Mouse (Mus musculus) forebrain, embryonic 13.5 days (tissue): Measurements from ENCODE around the gene Bdkrb2. TPM values are rescaled to one million over a fixed set of nuclear protein-coding genes. Genes with fewer than 3 reads are reported as not detected.

Experiments used
- ATAC-seq: fragments of 200-750 bp; cut with Nextera tagmentation; 2 replicates; pipeline ENCODE4 v1.8.0; 2017
- H3K27ac ChIP-seq: fragments of 300-500 bp; sonication (generic); 2 replicates; pipeline ENCODE4 v1.5.1; 2015; ENCODE audit warnings: inconsistent platforms, mild to moderate bottlenecking, moderate library complexity
- H3K27me3 ChIP-seq: fragments of 300-500 bp; sonication (generic); 2 replicates; pipeline ENCODE4 v1.6.1; 2015; ENCODE audit warnings: mild to moderate bottlenecking, inconsistent platforms
- H3K36me3 ChIP-seq: fragments of 300-500 bp; sonication (generic); 2 replicates; pipeline ENCODE4 v1.6.1; 2015; ENCODE audit warnings: mild to moderate bottlenecking, inconsistent platforms; ENCODE audit not compliant: poor library complexity, severe bottlenecking
- H3K4me1 ChIP-seq: fragments of 300-500 bp; sonication (generic); 2 replicates; pipeline ENCODE4 v1.6.1; 2015; ENCODE audit warnings: inconsistent platforms
- H3K4me2 ChIP-seq: fragments of 300-500 bp; sonication (generic); 2 replicates; pipeline ENCODE4 v1.6.1; 2015; ENCODE audit warnings: inconsistent platforms, mild to moderate bottlenecking, moderate library complexity
- H3K4me3 ChIP-seq: fragments of 300-500 bp; sonication (generic); 2 replicates; pipeline ENCODE4 v1.5.1; 2015; ENCODE audit warnings: mild to moderate bottlenecking, inconsistent platforms
- H3K9ac ChIP-seq: fragments of 300-500 bp; sonication (generic); 2 replicates; pipeline ENCODE4 v1.6.1; 2015; ENCODE audit warnings: mild to moderate bottlenecking, inconsistent platforms
- H3K9me3 ChIP-seq: fragments of 300-500 bp; sonication (generic); replicated peaks from 2 replicates; pipeline ENCODE4 v1.6.1; 2016; ENCODE audit warnings: inconsistent platforms
- WGBS: fragments of 180-500 bp; shearing (Covaris S2); methylation state at CpG from one replicate; pipeline ENCODE4 v1.1.7; 2015; 5-methylcytosine and 5-hydroxymethylcytosine counted together
- polyA plus RNA-seq: library from polyadenylated mRNA; unstranded; fragments of >200 nt; fragmentation: Nextera tagmentation; extraction: Ambion mirVana; gene quantifications from 2 replicates; pipeline ENCODE4 v1.2.1, GENCODE M21; 2015

The Bdkrb2 gene
- polyA plus RNA-seq, 1 experiment from 2014 or later: 0.21 TPM

GRCm38 (mm10) chr12:105548001-105548400, 15.0 kb upstream of the Bdkrb2 start:
- H3K27me3 ChIP-seq: no peaks in the 10 kb centered on the region
- H3K9ac ChIP-seq: no peak overlapping the region
- H3K4me1 ChIP-seq: no peaks in the 10 kb centered on the region; the same call in 1 of the 2 replicates
- no peak overlapping the region for H3K4me3 ChIP-seq
- ATAC-seq: no peak
- H3K27ac ChIP-seq: no peak overlapping the region
- no peak overlapping the region for H3K4me2 ChIP-seq
- H3K9me3 ChIP-seq: no peaks in the 10 kb centered on the region
- WGBS: 71% methylated on average over 2 of the region's 2 CpGs
- H3K36me3 ChIP-seq: no peaks in the 10 kb centered on the region

- Histone ChIP-seq H3K4me3 (no peak overlapping the region), H3K27me3 (no peaks in the 10 kb centered on the region), H3K9ac (no peak overlapping the region), H3K4me2 (no peak overlapping the region), H3K27ac (no peak overlapping the region), H3K4me1 (no peaks in the 10 kb centered on the region; the same call in 1 of the 2 replicates), H3K9me3 (no peaks in the 10 kb centered on the region), H3K36me3 (no peaks in the 10 kb centered on the region)
- ATAC-seq: no peak
- 90% methylated on average over 6 of the region's 6 CpGs for WGBS
Measured at GRCm38 (mm10) chr12:105548881-105549280, 14.1 kb upstream of the Bdkrb2 start.

DNA sequence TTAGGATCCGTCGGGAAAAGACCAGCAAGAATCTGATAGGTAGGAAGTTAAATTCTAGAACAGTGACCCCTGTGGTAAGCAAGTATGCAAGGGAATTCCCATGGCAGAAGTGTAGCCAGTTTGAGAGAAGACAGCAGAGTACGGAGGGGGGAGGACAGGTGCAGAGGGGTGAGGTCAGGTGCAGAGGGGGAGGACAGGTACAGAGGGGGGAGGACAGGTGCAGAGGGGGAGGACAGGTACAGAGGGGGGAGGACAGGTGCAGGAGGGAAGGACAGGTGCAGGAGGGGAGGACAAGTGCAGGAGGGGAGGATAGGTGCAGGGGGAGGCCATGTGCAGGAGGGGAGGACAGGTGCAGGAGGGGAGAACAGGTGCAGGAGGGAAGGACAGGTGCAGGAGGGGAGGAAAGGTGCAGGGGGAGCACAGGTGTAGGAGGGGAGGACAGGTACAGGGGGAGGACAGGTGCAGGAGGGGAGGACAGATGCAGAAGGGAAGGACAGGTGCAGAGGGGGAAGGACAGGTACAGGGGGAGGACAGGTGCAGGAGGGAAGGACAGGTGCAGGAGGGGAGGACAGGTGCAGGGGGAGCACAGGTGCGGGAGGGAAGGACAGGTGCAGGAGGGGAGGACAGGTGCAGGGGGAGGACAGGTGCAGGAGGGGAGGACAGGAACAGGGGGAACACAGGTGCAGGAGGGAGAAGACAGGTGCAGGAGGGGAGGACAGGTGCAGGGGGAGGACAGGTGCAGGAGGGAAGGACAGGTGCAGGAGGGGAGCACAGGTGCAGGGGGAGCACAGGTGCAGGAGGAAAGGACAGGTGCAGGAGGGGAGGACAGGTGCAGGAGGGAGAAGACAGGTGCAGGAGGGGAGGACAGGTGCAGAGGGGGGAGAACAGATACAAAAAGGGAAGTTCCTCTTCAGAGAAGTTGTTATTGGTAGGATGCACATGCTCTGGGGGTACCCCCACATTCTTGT, 12.9 kb upstream of the Bdkrb2 start:
- H3K36me3 ChIP-seq: no peaks in the 10 kb centered on the region
- H3K27ac ChIP-seq: no peak overlapping the region
- 72% methylated on average over 4 of the region's 4 CpGs for WGBS

DNA sequence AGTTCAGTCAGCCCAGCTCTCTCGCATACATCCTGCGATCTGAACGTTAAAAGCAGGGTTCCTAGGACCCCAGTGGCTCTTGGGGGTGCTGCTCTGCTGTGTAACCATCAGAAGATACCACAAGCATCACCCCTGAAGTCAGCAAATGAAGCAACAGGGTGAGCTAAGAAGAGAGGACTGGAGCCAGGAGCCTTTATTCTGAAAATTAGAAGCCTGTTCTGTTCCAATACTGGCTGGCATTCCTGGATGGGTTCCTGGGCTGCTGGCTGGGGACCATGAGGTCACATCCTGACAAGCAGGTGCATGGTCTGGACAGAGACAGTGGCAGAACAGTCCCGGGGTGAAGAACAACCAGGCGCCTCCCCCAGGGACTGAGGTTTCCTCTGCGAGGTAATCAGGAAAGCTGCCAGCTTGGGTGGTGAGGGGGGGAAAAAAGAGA, 11.5 kb upstream of the Bdkrb2 start:
- Histone ChIP-seq H3K4me1 (0 out of 2 replicates have a peak, but pooled peaks cover 5% of the 10 kb centered on the region), H3K36me3 (no peaks in the 10 kb centered on the region), H3K9ac (no peak overlapping the region), H3K27me3 (no peaks in the 10 kb centered on the region), H3K27ac (no peak overlapping the region), H3K9me3 (no peaks in the 10 kb centered on the region), H3K4me3 (no peak overlapping the region), H3K4me2 (no peak overlapping the region)
- no peak for ATAC-seq
- WGBS: 75% methylated on average over 6 of the region's 6 CpGs

More for the DNA sequence above, 12.9 kb upstream of the Bdkrb2 start:
- no peak overlapping the region for H3K4me2 ChIP-seq
- H3K27me3 ChIP-seq: no peaks in the 10 kb centered on the region
- no peak for ATAC-seq
- H3K9me3 ChIP-seq: no peaks in the 10 kb centered on the region
- H3K9ac ChIP-seq: no peak overlapping the region
- H3K4me1 ChIP-seq: no peaks in the 10 kb centered on the region; the same call in 1 of the 2 replicates
- no peak overlapping the region for H3K4me3 ChIP-seq

DNA sequence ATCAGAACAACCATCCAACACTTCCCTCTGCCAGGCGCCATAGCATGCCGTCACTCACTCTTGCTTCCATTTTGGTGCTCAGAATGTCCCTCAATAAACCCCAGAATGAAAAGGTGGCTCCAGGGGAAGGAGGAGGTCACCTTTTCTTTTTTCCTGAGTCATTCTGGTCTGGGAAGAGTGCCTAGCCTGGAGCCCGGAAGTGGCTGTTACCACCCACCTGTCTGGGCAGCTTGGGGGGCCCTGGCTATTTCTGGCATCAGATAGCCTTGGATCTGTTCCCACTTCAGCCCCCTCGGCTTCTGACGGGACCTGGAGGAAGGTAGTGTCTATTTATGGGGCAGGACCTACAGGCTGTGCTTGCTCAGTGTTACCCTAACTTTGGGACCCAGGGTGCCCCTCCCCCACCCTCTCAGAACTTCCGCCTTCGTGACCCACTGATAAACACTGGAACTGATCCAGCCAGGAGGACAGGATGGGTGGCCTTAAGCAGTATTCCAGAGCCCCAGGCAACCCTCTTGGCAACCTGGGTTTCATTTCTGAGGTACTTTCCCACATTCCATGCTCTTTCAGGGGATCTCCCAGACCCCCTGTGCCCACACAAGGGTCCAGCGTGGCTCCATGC, 8.8 kb upstream of the Bdkrb2 start:
- Histone ChIP-seq H3K4me1 (0 out of 2 replicates have a peak, but pooled peaks cover 5% of the 10 kb centered on the region), H3K9me3 (no peaks in the 10 kb centered on the region; the same call in 1 of the 2 replicates), H3K9ac (no peak overlapping the region), H3K36me3 (no peaks in the 10 kb centered on the region), H3K27ac (no peak overlapping the region), H3K27me3 (no peaks in the 10 kb centered on the region), H3K4me3 (no peak overlapping the region), H3K4me2 (no peak overlapping the region)
- WGBS: 86% methylated on average over 8 of the region's 8 CpGs
- ATAC-seq: no peak

DNA sequence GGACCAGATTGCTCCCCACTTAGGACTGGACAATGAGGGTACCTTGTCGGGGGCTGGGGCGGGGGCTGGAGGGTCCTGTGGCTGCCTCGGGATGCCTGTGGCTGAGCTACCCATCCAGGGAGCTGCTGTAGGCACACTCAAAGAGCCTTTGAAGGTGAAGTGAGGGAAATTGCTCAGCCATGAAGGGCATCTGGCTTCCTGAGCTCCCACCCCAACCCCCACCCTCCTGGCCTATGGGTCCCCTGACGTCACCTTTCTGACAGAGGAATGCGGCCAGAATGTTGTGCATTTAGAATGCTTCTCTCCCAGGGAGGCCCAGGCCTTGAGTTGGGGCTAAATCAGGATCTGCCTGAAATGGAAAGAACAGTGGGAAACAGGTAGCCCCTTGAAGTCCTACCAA, 7.9 kb upstream of the Bdkrb2 start:
- Histone ChIP-seq H3K9ac (no peak overlapping the region), H3K4me3 (no peak overlapping the region), H3K9me3 (no peaks in the 10 kb centered on the region; the same call in 1 of the 2 replicates), H3K27me3 (no peaks in the 10 kb centered on the region), H3K4me1 (0 out of 2 replicates have a peak, but pooled peaks cover 5% of the 10 kb centered on the region), H3K27ac (no peak overlapping the region), H3K36me3 (no peaks in the 10 kb centered on the region), H3K4me2 (no peak overlapping the region)
- WGBS: 80% methylated on average over 5 of the region's 5 CpGs
- ATAC-seq: no peak

- Histone ChIP-seq H3K27ac (no peak overlapping the region), H3K27me3 (peaks cover 15% of the 10 kb centered on the region), H3K4me3 (no peak overlapping the region), H3K4me2 (no peak overlapping the region), H3K36me3 (no peaks in the 10 kb centered on the region), H3K9me3 (no peaks in the 10 kb centered on the region; the same call in 1 of the 2 replicates), H3K9ac (no peak overlapping the region), H3K4me1 (0 out of 2 replicates have a peak, but pooled peaks cover 5% of the 10 kb centered on the region)
- 71% methylated on average over 7 of the region's 7 CpGs for WGBS
- ATAC-seq: no peak
Measured at GRCm38 (mm10) chr12:105557250-105557925, 5.6 kb upstream of the Bdkrb2 start.

- ATAC-seq: no peak
- Histone ChIP-seq H3K36me3 (no peaks in the 10 kb centered on the region), H3K27ac (no peak overlapping the region), H3K4me1 (peaks cover 18% of the 10 kb centered on the region), H3K27me3 (peaks cover 46% of the 10 kb centered on the region), H3K4me3 (no peak overlapping the region), H3K9me3 (no peaks in the 10 kb centered on the region; the same call in 1 of the 2 replicates), H3K4me2 (no peak overlapping the region), H3K9ac (no peak overlapping the region)
- WGBS: 46% methylated on average over 8 of the region's 8 CpGs
Measured at GRCm38 (mm10) chr12:105561007-105561534, 2.0 kb upstream of the Bdkrb2 start.

- Histone ChIP-seq H3K9ac (no peak overlapping the region), H3K9me3 (peaks cover 5% of the 10 kb centered on the region), H3K4me1 (peaks cover 17% of the 10 kb centered on the region), H3K27ac (no peak overlapping the region), H3K4me2 (peak overlapping the region; percentile 66), H3K4me3 (peak overlapping the region; percentile 33; the same call in 1 of the 2 replicates), H3K36me3 (no peaks in the 10 kb centered on the region), H3K27me3 (peaks cover 46% of the 10 kb centered on the region)
- WGBS: 35% methylated on average over 8 of the region's 8 CpGs
- ATAC-seq: no peak
Measured at GRCm38 (mm10) chr12:105562056-105562820, 788 bp upstream of the Bdkrb2 start.

GRCm38 (mm10) chr12:105563726-105564275, 775 bp downstream of the Bdkrb2 start:
- Histone ChIP-seq H3K4me1 (peaks cover 17% of the 10 kb centered on the region), H3K36me3 (no peaks in the 10 kb centered on the region), H3K27me3 (peaks cover 46% of the 10 kb centered on the region), H3K27ac (no peak overlapping the region), H3K4me3 (peak overlapping the region; percentile 33), H3K9ac (peak overlapping the region; percentile 21; the same call in 1 of the 2 replicates), H3K9me3 (peaks cover 5% of the 10 kb centered on the region; the same call in 1 of the 2 replicates), H3K4me2 (peak overlapping the region; percentile 66)
- WGBS: 7% methylated on average over 25 of the region's 25 CpGs
- ATAC-seq: no peak

- ATAC-seq: no peak
- WGBS: 83% methylated on average over 5 of the region's 5 CpGs
- Histone ChIP-seq H3K4me2 (no peak overlapping the region), H3K27ac (no peak overlapping the region), H3K36me3 (no peaks in the 10 kb centered on the region), H3K4me1 (peaks cover 17% of the 10 kb centered on the region), H3K27me3 (peaks cover 46% of the 10 kb centered on the region), H3K4me3 (no peak overlapping the region), H3K9me3 (peaks cover 5% of the 10 kb centered on the region; the same call in 1 of the 2 replicates), H3K9ac (no peak overlapping the region)
Measured at GRCm38 (mm10) chr12:105565221-105565620, 2.2 kb downstream of the Bdkrb2 start.
